Mouse (Mus musculus) cerebellum, adult 9-11 months (tissue): Measurements from ENCODE around the gene Rprd1b.

Experiments used
- DNase-seq: peaks from one replicate; pipeline ENCODE4 v3.0.0; 2022

The Rprd1b gene

DNA sequence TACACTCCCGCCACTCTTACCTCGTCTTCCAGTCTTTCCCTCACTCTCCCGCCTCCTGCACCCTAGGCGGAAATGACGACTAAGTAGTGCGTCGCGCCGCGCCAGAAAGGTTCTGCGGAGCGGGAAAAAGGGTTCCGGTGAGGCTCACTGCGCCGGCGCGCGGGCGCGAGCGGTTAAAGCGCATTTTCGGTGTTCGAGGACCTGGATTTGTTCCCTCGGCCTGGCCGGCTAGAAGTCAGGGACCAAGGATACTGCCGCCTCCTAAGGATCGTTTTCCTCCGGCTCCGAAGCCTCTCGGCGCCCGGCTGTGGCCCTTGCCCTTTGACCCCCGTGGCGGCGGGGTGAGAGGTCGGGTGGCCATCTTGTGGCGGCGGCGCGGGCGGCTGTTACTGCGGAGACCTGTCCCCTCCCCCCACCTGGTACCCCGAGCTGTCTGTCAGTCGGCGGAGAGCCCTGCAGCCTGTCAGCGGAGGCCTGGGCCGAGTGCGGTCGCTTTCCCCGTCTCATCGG, at the start of gene Rprd1b, which contains the start of gene Tti1:
TSS of gene Rprd1b (plus strand) at position 144 of the 510 bp plus-strand sequence.
TSS of gene Tti1 (minus strand) at position 80 of the 510 bp plus-strand sequence.
- DNase-seq = peak; percentile 94

DNA sequence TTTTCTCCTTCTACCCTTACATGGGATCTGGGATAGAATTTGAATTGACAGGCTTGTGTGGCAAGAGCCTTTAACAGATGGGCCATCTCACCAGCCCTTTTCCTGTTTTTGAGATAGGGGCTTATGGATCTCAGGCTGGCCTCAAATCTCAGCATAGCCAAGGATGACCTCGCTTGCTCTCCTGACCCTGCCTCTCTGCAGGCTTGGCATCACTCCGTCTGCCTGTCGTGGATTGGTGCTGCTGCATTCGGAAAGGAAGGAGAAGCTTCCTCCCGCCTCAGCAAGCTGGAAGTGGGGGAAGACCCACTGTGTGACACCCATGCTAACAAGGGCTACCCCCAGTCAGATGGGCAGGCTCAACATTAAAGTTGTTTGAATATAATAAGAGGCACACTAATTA, 49.1 kb upstream of the Rprd1b start:
- no peak for DNase-seq

DNA sequence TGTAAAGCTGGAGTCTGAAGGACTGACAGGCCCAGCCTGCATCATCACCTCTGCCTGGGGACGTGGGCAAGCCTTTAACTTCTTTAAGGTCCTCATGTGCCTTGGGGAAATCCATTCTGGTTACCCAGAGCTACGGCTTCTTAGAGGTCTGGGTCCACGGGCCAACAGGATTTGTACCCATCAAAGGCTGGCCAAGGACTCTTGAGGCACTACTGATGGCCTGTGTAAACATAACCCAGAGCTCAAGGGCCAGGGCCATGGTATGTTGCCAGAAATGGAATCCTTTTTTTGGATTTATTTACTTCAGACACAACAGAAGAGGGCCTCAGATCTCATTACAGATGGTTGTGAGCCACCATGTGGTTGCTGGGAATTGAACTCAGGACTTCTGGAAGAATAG, 45.6 kb upstream of the Rprd1b start:
- DNase-seq = no peak

DNA sequence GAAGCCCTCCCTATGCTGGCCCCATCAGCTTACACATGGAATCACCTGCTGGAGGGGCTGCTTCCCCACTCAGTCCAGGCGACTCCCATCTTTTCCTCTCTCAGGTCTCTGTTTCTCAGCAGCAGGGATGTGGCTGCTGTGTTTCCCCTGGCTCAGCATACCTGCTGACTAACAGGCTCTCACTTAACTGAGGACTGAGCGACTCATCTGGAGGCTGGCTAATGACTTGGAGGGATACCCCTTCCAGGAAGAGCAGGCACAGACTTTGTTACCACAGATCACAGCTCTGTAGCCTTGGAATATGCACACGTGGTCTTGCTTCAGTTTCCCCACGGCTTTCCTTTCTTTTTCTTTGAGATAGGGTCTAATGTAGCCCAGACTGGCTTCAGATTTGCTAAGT, 45.0 kb upstream of the Rprd1b start:
- DNase-seq = no peak

DNA sequence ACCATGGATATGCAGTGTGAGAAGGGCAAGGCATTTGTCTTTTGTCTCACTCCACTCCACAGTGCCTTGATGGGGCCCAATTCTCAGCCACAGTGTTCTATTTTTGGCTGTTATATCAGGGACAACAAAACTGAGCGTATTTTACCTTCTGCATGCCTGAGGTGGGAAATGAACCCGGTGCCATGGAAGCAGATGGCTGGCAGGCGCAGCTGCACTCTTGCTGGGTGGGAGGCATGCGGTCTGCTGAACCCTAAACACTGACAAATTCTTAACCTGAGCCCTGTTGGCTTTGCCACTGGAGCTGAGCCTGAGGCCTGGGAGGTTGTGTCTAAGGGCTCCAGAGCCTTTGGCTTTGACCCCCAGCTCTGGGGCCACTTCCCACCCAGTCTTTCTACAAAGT, 42.7 kb upstream of the Rprd1b start:
- DNase-seq = peak; percentile 45

DNA sequence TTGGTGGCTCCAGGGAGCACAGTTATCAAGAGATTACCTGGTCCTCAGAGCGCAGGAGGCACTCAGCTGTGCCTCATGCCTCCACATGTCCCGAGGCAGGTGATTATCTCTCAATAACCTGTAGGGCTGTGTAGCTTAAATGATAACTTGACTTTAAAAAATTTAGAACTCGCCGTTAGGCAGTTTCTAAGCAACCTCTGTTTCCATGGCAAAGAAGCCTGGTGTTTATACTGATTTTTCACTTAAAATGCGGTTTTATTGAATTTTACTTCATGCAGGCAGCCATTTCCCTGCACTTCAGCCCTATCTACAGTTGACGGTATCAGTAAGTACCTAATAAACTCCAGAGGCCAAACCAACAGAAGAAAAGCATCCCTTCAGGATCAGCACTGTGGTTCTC, 42.1 kb upstream of the Rprd1b start:
- no peak for DNase-seq

DNA sequence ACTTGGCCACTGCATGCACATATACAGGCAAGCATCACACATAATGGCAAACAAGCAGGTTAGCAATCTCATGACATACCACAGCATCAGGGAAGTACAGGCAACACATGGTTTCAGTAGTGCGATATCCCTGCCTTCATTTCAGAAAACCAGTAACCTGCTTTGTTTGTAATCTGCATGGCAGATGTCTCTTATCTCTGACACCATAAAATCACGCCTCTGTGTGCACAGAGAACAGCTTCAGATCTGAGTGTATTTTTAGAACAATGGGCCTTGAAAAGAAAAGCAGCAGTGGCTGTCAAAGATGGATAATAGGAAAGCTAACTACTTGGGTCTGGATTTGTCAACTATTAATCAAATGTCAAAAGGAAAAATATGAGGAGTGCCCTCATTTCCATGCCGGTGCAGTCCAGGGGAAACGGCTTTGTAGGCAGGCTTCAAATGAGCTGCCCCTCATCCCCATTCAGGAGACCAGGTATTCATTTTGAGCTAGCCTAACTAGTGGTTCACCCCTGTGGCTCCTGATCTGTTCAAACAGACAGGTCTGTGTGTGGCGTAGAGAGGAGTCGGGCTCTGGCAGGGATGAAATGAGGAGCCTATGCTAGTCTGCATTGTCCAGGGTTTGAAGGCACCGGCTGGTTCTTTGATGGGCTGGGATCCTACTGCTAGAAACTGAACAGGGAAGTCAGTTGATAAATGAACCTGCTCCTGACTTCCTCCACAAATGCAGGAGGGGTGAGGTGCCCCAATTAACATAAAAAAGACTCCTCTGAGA, 39.7 kb upstream of the Rprd1b start:
- no peak for DNase-seq

DNA sequence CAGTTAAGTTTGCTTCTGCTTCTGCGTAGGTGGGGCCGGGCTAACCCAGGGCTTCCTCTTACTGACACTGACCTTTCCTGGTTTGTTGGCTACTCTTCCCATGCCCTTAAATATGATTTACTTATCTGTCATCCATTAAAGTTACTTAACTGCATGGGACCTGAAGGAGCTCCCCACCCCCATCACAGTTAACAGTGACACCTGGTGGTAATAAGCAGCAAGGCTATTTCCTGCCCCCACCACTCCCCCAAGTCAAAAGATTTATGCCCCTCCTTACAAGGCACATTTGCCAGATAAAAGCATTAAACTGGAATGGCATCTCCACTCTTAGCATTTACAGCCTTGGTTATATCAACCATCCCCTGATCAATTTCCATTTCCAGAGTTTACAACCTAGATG, 38.4 kb upstream of the Rprd1b start:
- no peak for DNase-seq

DNA sequence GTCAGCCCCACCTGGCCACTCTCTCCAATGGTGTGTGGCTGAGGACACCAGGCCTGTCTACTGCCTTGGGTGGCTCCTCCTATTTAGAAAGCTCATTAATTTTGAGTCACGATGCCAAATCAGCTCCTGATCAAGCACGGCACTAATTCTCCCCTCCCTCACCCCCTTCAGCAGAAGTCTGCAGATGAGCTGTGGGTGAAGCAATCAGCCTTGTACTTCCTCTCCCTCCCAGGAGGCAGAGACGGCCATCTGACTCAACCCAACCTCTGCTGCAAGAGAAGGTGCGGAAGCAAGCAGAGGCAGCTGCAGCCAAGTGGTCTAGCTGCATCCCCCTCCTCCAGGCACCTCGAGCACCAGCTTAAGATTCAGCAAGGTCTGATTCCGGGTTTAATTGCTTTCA, 37.3 kb upstream of the Rprd1b start:
- DNase-seq = no peak

DNA sequence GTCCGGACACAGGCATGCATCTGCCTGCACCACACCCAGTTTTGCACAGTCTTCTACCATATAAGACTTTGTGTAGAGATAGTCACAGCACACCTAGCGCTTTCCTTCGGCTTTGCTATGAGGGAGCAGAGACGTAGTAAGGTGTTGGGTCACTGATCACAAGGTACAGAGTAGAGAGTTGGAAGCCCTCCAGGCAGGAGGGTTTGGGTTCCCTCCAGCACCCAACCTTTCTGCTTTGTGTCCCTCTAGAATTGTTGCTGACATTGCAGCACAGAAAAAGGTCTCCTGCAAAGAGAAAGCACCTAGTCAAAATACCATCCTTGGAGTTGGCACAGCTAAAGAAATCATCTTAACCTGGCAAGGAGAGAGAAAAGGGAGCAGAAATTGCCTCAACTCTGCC, 35.8 kb upstream of the Rprd1b start:
- DNase-seq = peak; percentile 18

DNA sequence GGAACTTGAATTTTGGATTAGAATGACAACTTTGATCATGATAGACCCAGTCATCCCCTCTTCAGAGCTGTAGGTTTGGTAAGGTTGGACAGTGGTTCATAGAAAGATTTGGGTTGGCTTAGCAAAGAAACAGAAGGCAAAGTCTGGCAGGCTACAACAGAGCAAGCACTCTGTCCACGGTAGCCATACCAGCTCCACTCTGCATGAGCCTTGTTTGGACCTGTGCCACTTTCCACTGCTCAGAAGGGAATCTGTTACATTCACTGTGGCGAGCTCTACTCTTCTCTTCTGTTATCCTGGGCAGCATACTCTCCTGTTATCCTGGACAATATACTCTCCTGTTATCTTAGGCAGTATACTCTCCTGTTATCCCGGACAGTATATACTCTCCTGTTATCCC, 29.5 kb upstream of the Rprd1b start:
- DNase-seq = peak; percentile 77

DNA sequence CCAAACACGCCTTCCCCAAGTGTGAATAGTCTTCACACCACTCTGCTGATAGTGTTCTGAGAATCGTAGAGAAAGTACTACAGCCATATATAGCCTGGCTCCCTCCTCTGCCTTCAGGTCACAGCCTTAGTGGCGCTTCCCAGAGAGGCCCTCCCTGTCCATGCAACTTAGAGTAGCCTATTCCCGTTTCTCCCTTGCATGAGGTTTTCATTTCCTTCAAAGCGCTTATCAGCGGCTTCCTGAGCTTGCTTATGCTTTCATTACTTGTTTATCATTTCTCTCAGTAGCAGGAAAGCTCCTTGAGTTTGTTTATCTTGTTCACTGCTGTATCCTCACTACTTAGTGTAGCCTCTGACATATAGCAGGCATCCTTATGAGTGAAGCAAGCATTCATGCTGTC, 23.7 kb upstream of the Rprd1b start:
- no peak for DNase-seq

DNA sequence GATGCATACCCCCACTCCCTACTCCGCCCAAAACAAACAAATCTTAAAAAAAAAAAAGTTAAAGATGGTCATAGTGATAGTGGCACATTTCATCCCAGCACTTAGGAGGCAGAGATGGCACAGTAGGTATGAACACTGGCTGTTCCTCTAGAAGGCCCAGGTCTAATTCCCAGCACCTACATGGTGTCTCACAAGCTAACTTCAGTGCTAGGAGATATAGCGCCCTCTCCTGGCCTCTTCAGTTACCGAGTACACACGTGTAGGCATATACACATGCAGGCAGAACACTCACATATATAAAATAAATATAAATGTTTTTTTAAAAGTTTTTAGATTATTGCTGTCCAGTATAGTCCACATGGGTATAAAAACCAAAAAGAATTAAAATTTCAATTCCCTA, 22.7 kb upstream of the Rprd1b start:
- DNase-seq = no peak

DNA sequence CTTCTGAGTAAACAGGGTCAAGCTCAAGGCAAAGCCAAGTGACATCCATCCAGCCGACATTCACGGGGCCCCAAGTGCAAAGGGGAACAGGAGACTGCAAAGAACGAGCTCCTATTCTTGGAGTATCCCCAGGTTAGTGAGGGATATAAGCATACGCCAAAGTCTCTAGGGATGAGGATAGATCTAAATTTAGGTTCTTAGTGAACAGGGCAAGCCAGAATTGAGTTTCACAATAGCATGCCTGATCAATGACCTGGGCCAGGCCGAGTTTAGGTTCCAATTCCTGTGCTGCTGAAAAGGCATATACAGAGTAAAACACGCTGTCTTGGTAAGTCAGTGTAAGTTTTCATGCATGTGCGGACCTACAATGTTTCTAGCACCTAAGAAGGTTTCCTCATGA, 18.9 kb upstream of the Rprd1b start:
- no peak for DNase-seq

DNA sequence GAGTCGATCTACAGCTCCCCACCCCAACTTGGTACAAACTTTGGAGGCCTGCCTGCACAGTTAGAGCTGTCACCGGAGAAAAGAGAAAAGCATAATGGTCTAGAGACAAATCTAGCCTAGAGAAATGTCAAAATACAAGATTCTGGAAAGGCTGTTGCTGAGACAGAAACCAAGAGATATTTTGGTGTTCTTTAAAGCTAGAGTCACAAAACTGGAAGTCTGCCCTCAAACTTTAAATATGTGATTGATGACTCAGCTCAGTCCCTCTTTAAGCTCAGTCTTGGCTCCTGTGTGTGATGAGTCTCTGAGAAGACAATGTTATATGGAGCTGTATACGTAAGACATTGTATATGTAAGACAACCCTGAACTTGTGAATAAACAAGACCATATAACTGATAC, 15.7 kb upstream of the Rprd1b start:
- no peak for DNase-seq

DNA sequence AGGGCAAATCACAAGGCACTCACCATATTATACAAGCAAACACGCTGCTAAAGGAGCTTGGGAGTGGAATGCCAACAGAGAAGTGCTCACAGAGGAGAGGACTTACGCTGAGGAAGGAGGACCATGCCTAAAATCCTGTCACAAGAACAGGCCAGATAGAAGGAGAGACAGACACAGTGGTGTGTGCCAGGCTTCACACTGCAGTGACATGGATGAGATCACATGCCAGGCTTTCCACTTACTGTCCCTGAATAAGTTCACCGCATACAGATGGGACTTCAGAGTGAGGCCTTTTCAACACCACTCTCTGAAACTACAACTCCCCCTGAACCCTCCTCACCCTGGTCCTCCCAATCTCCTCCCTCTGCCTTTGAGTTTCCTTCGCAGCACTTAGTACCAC, 11.0 kb upstream of the Rprd1b start:
- DNase-seq = no peak

DNA sequence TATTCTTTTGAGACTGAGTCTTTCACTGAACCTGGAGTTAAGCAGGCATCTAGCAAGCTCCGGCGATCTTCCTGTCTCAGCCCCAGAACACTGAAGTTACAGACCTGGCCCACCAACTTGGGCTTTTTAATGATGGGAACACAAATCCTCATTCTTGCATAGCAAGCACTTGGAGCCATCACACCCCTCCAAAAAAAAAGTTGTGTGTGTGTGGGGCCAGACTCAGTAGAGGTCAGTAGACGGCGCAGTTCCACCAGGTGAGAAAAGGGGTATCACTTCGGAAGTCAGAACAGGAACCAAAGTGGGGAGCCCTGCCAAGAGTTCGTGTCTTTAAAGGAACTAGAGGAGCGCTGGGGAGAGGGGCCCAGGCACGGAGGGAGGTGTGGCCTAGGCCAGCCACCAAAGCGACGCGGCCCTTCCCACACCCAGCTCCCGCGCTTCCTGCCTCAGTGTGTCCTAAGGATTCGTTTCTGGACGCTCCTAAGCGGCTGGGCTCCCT, 393 bp upstream of the Rprd1b start:
- DNase-seq = no peak

DNA sequence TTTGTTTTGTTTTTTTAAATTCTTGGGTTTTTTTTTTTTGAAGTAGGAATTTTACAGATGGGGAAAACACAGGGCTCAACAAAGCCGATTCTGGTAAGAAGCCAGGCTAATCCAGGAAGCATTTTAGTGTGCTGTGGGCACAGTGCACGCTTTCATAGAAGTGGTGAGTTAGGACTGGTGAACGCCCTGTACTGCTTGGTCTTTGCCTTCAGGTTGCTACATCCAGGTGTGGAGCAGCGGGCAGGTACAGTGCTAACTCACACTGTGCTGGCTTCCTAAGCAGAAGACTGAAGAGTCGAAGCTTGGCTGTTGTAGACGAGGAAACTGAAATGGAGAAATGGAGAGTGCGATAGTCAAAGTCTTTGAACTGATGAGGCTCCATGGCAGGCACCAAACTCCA, 1.7 kb downstream of the Rprd1b start:
- no peak for DNase-seq

DNA sequence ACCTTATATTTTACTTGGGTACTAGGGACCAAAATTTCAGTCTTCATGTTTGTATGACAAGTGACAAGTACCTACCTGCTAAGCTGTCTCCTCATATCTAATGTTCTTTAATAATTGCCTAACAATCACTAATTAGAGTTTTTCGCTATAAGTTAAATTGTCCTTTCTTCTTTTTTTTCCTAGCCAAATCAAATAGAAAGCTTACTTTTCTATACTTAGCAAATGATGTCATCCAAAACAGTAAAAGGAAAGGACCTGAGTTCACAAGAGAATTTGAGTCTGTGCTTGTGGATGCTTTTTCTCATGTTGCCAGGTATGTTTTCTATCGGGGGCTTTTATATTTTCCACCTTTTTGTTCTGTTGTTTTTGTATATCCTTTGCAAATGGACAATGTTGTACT, 7.5 kb downstream of the Rprd1b start:
- no peak for DNase-seq

DNA sequence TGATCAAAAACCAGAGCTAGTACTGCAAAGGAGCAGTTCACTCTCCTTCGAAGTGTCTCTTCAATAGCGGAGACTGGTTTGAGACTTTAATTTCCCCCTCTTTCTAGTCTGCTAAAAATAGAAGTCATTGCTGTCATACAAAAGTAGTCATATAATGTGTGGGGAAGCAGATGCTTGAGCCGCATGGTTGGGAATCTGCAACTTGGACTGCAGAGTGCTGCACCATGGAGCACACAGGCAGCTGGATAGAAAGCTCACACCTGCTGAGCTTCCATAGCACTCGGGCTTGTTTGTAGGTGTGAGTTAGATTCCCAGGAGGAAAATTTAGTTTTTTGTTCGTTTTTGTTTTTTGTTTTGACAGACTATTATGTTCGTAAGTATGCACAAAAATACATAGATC, 8.1 kb downstream of the Rprd1b start:
- DNase-seq = no peak

DNA sequence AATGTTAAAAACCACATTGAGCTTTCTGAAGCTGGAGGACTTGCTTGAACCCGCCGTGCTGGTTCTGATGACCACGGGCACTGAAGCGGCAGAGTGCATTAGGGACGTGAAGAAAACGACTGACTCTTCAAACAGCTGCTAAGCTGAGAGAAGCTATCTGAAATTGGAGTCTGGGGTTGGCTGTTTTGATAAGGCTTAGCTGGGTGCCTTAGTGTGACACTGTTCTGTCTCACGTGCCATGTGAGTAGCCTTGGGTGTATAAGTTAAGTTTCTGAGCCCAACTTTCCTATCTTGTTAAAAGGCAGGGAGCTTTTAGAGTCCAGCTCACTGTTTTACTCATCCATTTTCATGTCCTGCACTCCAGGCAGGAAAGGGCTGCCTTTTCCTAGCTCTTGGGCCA, 8.7 kb downstream of the Rprd1b start:
- DNase-seq = no peak

DNA sequence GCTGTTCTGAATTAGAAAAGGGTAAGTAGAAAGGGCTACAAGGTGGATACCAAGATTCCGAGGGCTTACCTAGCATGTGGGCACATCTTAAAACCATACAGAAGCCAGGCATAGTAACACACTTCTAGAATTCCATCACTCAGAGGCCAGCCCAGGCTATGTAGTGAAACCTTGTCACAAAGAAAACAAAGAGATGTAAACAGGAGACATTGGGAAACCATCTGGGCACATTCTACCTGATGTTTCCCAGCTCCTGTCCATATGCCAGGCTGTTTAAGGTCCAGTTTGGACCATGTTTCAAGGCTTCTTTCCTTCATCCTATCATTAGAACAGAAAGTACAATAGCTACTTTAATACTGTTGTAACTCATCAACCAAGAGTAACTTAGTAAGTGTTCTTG, 9.3 kb downstream of the Rprd1b start:
- no peak for DNase-seq

DNA sequence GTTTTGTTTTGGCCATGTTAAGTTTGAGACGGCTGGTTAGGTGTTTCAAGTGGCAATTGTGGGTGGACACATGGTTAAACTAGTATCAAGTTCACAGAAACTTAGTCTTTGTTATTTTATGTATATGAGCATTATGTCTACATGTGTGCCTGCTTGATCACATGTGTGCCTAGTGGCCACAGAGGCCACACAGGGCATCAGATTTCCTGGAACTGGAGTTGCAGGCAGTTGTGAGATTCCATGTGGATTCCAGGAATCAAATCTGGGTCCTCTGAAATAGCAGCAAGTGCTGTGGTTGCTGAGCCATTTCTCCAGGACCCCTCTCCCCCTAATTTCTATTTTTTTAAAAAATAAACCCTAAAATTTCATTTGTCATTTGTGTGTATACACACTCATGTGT, 11.4 kb downstream of the Rprd1b start:
- no peak for DNase-seq

DNA sequence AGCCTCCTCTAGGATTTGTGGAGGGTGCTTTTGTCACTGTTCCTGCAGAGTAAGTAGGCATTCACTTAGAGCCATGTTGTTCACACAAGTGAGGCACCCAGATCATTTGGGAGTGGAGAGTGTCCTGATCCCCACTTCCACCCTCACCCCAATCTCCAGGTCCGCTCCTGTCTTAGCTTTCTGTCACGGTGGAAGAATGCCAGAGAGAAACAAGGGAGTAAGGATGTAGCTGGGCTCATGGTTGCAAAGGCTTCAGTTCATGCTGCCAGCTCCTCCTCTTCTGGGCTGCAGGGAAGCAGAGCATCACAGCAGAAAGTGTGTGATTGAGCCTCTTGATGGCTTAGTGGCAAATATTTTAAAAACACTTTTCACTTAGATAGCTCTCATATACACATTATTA, 12.1 kb downstream of the Rprd1b start:
- no peak for DNase-seq

DNA sequence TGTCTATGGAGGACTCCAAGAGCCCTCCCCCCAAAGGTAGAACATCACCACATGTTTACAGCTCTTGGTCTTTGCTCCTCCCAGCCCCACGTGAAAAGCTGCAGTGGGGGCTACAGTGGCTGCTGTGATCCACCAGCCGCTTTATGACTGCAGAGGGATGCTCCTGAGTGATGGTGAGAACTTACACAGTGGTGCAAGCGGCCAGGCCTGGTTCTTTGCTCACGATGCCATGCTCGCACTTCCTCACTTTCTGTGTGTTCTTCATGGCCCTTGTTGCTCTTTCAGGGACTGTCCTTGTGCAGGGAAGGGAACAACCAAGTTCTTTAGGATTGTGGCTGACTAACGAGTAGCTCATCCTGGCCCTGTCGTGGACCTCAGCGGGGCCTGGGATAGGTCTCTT, 15.2 kb downstream of the Rprd1b start:
- no peak for DNase-seq
